Mouse (Mus musculus) R1 (cell line): Measurements from ENCODE around the gene Lamc3.

ENCODE experiments used
- DNase-seq: peaks from one replicate; pipeline ENCODE4 v3.0.0-alpha.2; 2018; ENCODE audit warnings: low read depth, low spot score

Gene Lamc3

DNA sequence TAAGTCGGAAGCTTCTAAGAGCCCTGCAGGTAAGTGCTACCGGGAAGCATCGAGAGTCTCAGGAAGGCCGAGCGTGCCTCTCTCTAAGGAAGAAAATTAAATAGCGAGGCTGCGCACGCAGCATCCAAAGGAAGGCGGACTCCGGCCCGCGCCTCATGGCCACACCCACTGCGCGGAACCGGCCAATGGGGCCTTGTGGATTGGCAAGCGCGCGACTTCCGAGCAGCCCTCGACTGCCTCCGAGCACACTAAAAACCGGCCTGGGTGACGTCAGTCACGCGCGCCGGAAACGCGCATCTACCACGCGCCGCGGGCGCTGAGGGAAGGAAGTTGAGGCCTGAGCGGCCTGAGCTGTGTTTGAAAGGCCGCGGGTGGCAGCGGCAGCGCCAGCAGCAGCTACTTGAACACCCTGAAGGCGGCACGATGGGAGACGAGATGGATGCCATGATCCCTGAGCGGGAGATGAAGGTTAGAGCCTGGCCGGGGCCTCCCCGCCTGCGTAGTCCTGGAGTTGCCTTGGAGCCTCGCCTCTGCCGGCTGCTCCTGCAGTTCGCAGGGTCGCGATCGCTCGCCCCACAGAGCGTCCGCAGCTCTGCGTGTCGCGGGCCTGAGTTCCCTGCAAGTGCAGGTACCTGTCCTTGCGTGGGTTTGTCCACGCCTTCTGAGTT is 87.2 kb downstream of the Lamc3 start, which contains the start of gene Nup214:
Nup214 (plus strand) TSS at position 296 of the 668 bp plus-strand sequence.
- peak; percentile 99 for DNase-seq

DNA sequence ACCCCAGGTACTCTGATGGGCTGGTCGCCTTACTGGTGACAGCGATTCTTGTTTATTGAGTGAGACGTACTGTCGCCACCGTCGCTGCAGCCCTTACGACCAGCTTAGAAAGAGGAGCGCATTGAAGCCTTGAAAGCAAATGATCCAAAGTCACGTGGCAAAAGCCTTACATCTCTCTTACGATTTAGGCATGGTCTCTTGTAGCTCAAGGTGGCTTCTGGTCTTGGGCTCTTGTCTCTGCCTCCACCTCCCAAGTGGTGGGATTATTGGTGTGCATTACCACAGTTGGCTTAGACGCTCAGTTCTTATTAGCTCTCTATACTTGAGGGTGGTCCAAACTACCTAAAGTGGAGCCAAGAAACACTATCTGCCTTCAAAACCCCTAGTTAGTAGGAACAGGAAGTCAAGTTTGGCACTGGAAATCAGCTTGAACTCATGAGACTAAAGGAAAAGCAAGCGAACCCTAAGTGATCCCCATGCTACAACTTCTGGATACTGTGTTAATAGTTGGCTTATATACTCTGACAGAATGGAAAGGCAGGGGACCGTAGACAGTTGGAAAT is 87.8 kb downstream of the Lamc3 start:
- no peak for DNase-seq

GRCm38 (mm10) chr2:31987774-31988173 is 100.7 kb downstream of the Lamc3 start:
- no peak for DNase-seq

DNA sequence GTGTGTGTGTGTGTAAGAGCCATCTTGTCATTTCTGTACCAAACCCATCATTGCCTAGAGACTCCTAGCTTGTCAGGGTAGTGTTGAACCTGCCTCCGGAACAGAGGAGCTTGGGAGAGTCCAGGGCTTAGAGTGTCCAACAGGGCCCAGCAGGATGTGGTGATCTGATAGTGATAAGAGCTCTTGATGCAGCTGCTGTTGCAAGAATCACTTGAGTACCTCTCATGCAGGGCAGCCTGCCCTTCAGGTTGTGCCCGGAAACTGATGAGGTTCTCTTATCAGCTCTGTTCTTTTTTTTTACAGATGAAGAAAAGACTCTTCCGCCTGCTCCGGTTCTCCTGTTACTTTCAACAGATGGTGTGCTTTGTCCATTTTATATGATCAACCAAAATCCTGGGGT is 103.9 kb downstream of the Lamc3 start:
- no peak for DNase-seq

DNA sequence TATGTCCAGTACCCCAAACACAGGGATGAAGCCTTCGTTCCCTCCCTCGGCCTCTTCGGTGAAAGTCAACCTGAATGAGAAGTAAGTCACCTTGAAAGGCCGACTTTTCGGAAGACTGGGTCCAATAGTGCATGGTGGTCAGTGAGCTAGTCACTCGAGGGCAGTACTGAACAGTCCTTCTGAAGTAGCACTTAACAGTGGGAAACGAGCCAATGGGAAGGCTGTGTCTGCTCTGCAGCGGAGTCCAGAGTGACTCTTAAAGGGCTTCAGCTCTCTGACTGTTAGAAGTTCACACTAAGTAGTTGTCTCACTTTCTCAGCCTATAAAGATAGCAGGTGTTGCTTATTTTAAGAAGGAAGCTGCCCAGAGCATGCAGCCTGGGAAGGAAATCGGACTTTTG is 107.8 kb downstream of the Lamc3 start:
- DNase-seq, result no peak

- no peak for DNase-seq
Measured at GRCm38 (mm10) chr2:31996060-31996459, 109.0 kb downstream of the Lamc3 start.
